ENCODE assay signal across 8 mouse cellular contexts in genomic region chr6:124512355-124512836, GRCm38 (mm10). TPM values are rescaled to one million over a fixed set of nuclear protein-coding genes. Genes with fewer than 3 reads are reported as not detected.
A peak's percentile ranks its signal among the peaks of the same experiment; 100 is the strongest.
DNase-seq lines count a peak whose midpoint lies in the region; ATAC-seq and TF ChIP-seq lines count a peak whose summit lies in the region.

TSS of gene C1ra (plus strand) at chr6:124512405.

- H3K27me3 ChIP-seq in heart, adult 2 months (ENCODE audit: control insufficient read depth, insufficient read depth, low read length), result no peaks in the 10 kb centered on the region
- H3K27me3 ChIP-seq in limb, embryonic 13.5 days, result no peaks in the 10 kb centered on the region
- no peaks in the 10 kb centered on the region for H3K27me3 ChIP-seq in midbrain, embryonic 14.5 days (ENCODE audit: control insufficient read depth, insufficient read depth, low read length)
- H3K27me3 ChIP-seq in spleen, adult 2 months (ENCODE audit: control insufficient read depth, insufficient read depth, low read length), result no peaks in the 10 kb centered on the region

- TF ChIP-seq CTCF in heart, adult 2 months (IDR thresholded peaks at IDR 0.05), result peak; percentile 94
- peak; percentile 33; the same call in 1 of the 2 replicates for TF ChIP-seq CTCF in spleen, adult 2 months (IDR thresholded peaks at IDR 0.05; ENCODE audit: extremely low read depth, insufficient read depth, insufficient read length, insufficient replicate concordance)

- WGBS in heart, adult 2 months, result 8% methylated on average over 6 of the region's 6 CpGs
- WGBS in limb, embryonic 13.5 days, result 7% methylated on average over 6 of the region's 6 CpGs
- WGBS in midbrain, embryonic 14.5 days, result 7% methylated on average over 6 of the region's 6 CpGs
- 6% methylated on average over 6 of the region's 6 CpGs for WGBS in spleen, adult 2 months

- peak within 1 kb of the TSS; percentile 76 for H3K9ac ChIP-seq in heart, adult 2 months (ENCODE audit: low read depth, low read length)
- peak within 1 kb of the TSS; percentile 25; the same call in 1 of the 2 replicates for H3K9ac ChIP-seq in limb, embryonic 13.5 days
- H3K9ac ChIP-seq in midbrain, embryonic 14.5 days (replicated peaks; ENCODE audit: low read length), result no peak within 1 kb of the TSS

- peak within 1 kb of the TSS; percentile 57 for H3K4me3 ChIP-seq in heart, adult 2 months
- H3K4me3 ChIP-seq in limb, embryonic 13.5 days, result peak within 1 kb of the TSS; percentile 29
- no peak within 1 kb of the TSS for H3K4me3 ChIP-seq in midbrain, embryonic 14.5 days (replicated peaks; ENCODE audit: low read depth, low read length)
- H3K4me3 ChIP-seq in spleen, adult 2 months (ENCODE audit: extremely low read depth, insufficient read depth, insufficient read length), result peak within 1 kb of the TSS; percentile 44

- no peaks in the 10 kb centered on the region for H3K36me3 ChIP-seq in heart, adult 2 months (ENCODE audit: control insufficient read depth, insufficient read depth, low read length)
- no peaks in the 10 kb centered on the region for H3K36me3 ChIP-seq in limb, embryonic 13.5 days
- no peaks in the 10 kb centered on the region for H3K36me3 ChIP-seq in midbrain, embryonic 14.5 days (ENCODE audit: control insufficient read depth, insufficient read depth, low read length)
- no peaks in the 10 kb centered on the region for H3K36me3 ChIP-seq in spleen, adult 2 months (ENCODE audit: control insufficient read depth, insufficient read depth, low read length)

- no peaks in the 10 kb centered on the region for H3K4me1 ChIP-seq in heart, adult 2 months (ENCODE audit: control insufficient read depth, insufficient read depth, low read length)
- no peaks in the 10 kb centered on the region for H3K4me1 ChIP-seq in limb, embryonic 13.5 days
- H3K4me1 ChIP-seq in midbrain, embryonic 14.5 days (ENCODE audit: control insufficient read depth, insufficient read depth, low read length), result no peaks in the 10 kb centered on the region
- no peaks in the 10 kb centered on the region for H3K4me1 ChIP-seq in spleen, adult 2 months (ENCODE audit: control insufficient read depth, insufficient read depth, insufficient read length)

- no peaks in the 10 kb centered on the region for H3K9me3 ChIP-seq in limb, embryonic 13.5 days
- no peaks in the 10 kb centered on the region for H3K9me3 ChIP-seq in midbrain, embryonic 14.5 days (ENCODE audit: control insufficient read depth, low read length)

- intact Hi-C loops in heart, adult 2 months (cut with DNase I), result loop anchor here (5.0 kb wide), 1 partner anchor 245 kb away; the partner anchor contains the start of genes Atn1 and Gm45234

- no peaks in the 10 kb centered on the region for H3K79me2 ChIP-seq in heart, adult 2 months (replicated peaks; ENCODE audit: control insufficient read depth, insufficient read depth, low read length)

- H3K27ac ChIP-seq in heart, adult 2 months, result peak within 1 kb of the TSS; percentile 60
- H3K27ac ChIP-seq in limb, embryonic 13.5 days, result no peak within 1 kb of the TSS
- H3K27ac ChIP-seq in midbrain, embryonic 14.5 days (replicated peaks; ENCODE audit: low read depth, low read length), result no peak within 1 kb of the TSS
- no peak within 1 kb of the TSS for H3K27ac ChIP-seq in spleen, adult 2 months (ENCODE audit: insufficient read depth, low read length)

- TF ChIP-seq EP300 in heart, adult 2 months (IDR thresholded peaks at IDR 0.05; ENCODE audit: insufficient read depth, low read depth, low read length), result no peak

- peak within 1 kb of the TSS; percentile 58 for H3K4me2 ChIP-seq in limb, embryonic 13.5 days (replicated peaks)
- no peak within 1 kb of the TSS for H3K4me2 ChIP-seq in midbrain, embryonic 14.5 days (ENCODE audit: low read length)

- TF ChIP-seq POLR2A in heart, adult 2 months (IDR thresholded peaks at IDR 0.05; ENCODE audit: insufficient read depth, low read depth, low read length), result 0 out of 2 replicates have a peak, but pooled peaks have one; percentile 14
- TF ChIP-seq POLR2A in spleen, adult 2 months (IDR thresholded peaks at IDR 0.05; ENCODE audit: low read depth, low read length), result no peak

- no peak for ATAC-seq in limb, embryonic 13.5 days (ENCODE audit: low FRiP score, low read depth)
- no peak for ATAC-seq in midbrain, embryonic 14.5 days (ENCODE audit: low FRiP score, low TSS enrichment)

- DNase-seq in left cerebral cortex, adult 18-20 months (ENCODE audit: low spot score in 2 of 2), result peak; percentile 56 to 68
- no peak for DNase-seq in left cerebral cortex, adult 11 months (ENCODE audit: low spot score)
- peak; percentile 75 for DNase-seq in embryo, embryonic 10.5 days (ENCODE audit: low spot score)
- DNase-seq in heart, adult 2 months, result peak; percentile 69 to 73
- peak; percentile 79 for DNase-seq in kidney, adult 18-20 months
- peak; percentile 70 for DNase-seq in midbrain, embryonic 14.5 days
- peak; percentile 8 to 35 for DNase-seq in spleen, adult 2 months (ENCODE audit: low read depth in 1 of 2, low spot score in 2 of 2)

RNA-seq across cellular contexts. Expression of gene C1ra, which starts in this region (rescaled TPM):
- 1 to 10 TPM; 2.2 to 2.9 TPM for total RNA-seq in left cerebral cortex, adult 18-20 months (2021)
- total RNA-seq in heart, adult 2 months (2021), result 10 to 100 TPM; 10.4 to 12.2 TPM
- polyA plus RNA-seq in heart, adult 2 months (2012; rRNA removed), result 17.3 and 19.5 TPM in 2 replicates
- polyA plus RNA-seq in limb, embryonic 13.5 days (2015; fragmentation: Nextera tagmentation; extraction: Ambion mirVana), result 0.80 and 1.3 TPM in 2 replicates
- polyA plus RNA-seq in midbrain, embryonic 14.5 days (2014; fragmentation: Nextera tagmentation; extraction: Ambion mirVana), result 0.12 TPM in 1 of 2 replicates, not detected in the other
- polyA plus RNA-seq in spleen, adult 2 months (2012; rRNA removed), result 17.8 and 20.1 TPM in 2 replicates

Comparison
In these comparisons a context has a peak if more than half of its experiments do, and no peak if none do; other contexts are left out.
1. Peak in DNase-seq in midbrain, embryonic 14.5 days; RNA of the gene not detected or under 1 TPM.